Mouse (Mus musculus) lung, embryonic 15.5 days (tissue): ENCODE results near the gene Mcts2. TPM values are rescaled to one million over a fixed set of nuclear protein-coding genes. Genes with fewer than 3 reads are reported as not detected.

Source experiments
- ATAC-seq: fragments of 200-750 bp; cut with Nextera tagmentation; 2 replicates; pipeline ENCODE4 v1.8.0; 2017; ENCODE audit warnings: moderate number of reproducible peaks, borderline replicate concordance; ENCODE audit not compliant: low FRiP score, low TSS enrichment; ENCODE audit errors: extremely low read depth
- H3K27ac ChIP-seq: fragments of 300-500 bp; sonication (generic); 2 replicates; pipeline ENCODE4 v1.5.1; 2015; ENCODE audit warnings: moderate library complexity, mild to moderate bottlenecking, inconsistent platforms
- H3K27me3 ChIP-seq: fragments of 300-500 bp; sonication (generic); 2 replicates; pipeline ENCODE4 v1.6.1; 2015; ENCODE audit warnings: inconsistent platforms
- H3K36me3 ChIP-seq: fragments of 300-500 bp; sonication (generic); 2 replicates; pipeline ENCODE4 v1.6.1; 2015; ENCODE audit warnings: inconsistent platforms
- H3K4me1 ChIP-seq: fragments of 300-500 bp; sonication (generic); 2 replicates; pipeline ENCODE4 v1.6.1; 2015; ENCODE audit warnings: inconsistent platforms
- H3K4me2 ChIP-seq: fragments of 300-500 bp; sonication (generic); 2 replicates; pipeline ENCODE4 v1.6.1; 2015; ENCODE audit warnings: inconsistent platforms, mild to moderate bottlenecking, moderate library complexity
- H3K4me3 ChIP-seq: fragments of 300-500 bp; sonication (generic); 2 replicates; pipeline ENCODE4 v1.5.1; 2015; ENCODE audit warnings: mild to moderate bottlenecking, inconsistent platforms
- H3K9ac ChIP-seq: fragments of 300-500 bp; sonication (generic); 2 replicates; pipeline ENCODE4 v1.6.1; 2015; ENCODE audit warnings: inconsistent platforms
- H3K9me3 ChIP-seq: fragments of 300-500 bp; sonication (generic); 2 replicates; pipeline ENCODE4 v1.6.1; 2016; ENCODE audit warnings: inconsistent platforms
- WGBS: fragments of 180-500 bp; shearing (Covaris S2); methylation state at CpG from one replicate; pipeline ENCODE4 v1.1.7; 2015; 5-methylcytosine and 5-hydroxymethylcytosine counted together
- polyA plus RNA-seq: library from polyadenylated mRNA; unstranded; fragments of >200 nt; fragmentation: Nextera tagmentation; extraction: Ambion mirVana; gene quantifications from 2 replicates; pipeline ENCODE4 v1.2.1, GENCODE M21; 2015

Mcts2 gene
- polyA plus RNA-seq, 1 experiment from 2014 or later, result 27.1 TPM

GRCm38 (mm10) chr2:152705993-152706571, 19.2 kb downstream of the Mcts2 start:
- peak; percentile 66 for ATAC-seq
- Histone ChIP-seq H3K4me2 (0 out of 2 replicates have a peak overlapping the region, but pooled peaks have one; percentile 1), H3K9ac (0 out of 2 replicates have a peak overlapping the region, but pooled peaks have one; percentile 8), H3K4me1 (peaks cover 34% of the 10 kb centered on the region), H3K27ac (peak overlapping the region; percentile 88), H3K4me3 (no peak overlapping the region), H3K36me3 (peaks cover 48% of the 10 kb centered on the region), H3K27me3 (no peaks in the 10 kb centered on the region), H3K9me3 (no peaks in the 10 kb centered on the region)
- WGBS, result 50% methylated on average over 22 of the region's 22 CpGs

- peaks cover 34% of the 10 kb centered on the region for H3K4me1 ChIP-seq
- H3K36me3 ChIP-seq, result peaks cover 38% of the 10 kb centered on the region
- no peaks in the 10 kb centered on the region for H3K27me3 ChIP-seq
- no peaks in the 10 kb centered on the region for H3K9me3 ChIP-seq
- peak; percentile 1; the same call in 1 of the 2 replicates for ATAC-seq
- peak overlapping the region; percentile 31 for H3K9ac ChIP-seq
- peak overlapping the region; percentile 60 for H3K4me2 ChIP-seq
- peak overlapping the region; percentile 36 for H3K4me3 ChIP-seq
- WGBS, result 18% methylated on average over 7 of the region's 7 CpGs
- H3K27ac ChIP-seq, result peak overlapping the region; percentile 88
These were observed 20.4 kb downstream of the Mcts2 start for GRCm38 (mm10) chr2:152707186-152707585.

- peak; percentile 93 for ATAC-seq
- Histone ChIP-seq H3K27me3 (no peaks in the 10 kb centered on the region), H3K36me3 (peaks cover 33% of the 10 kb centered on the region), H3K27ac (peak overlapping the region; percentile 88), H3K4me2 (peak overlapping the region; percentile 60), H3K4me1 (peaks cover 34% of the 10 kb centered on the region), H3K4me3 (peak overlapping the region; percentile 36), H3K9ac (peak overlapping the region; percentile 31), H3K9me3 (no peaks in the 10 kb centered on the region)
- WGBS, result 2% methylated on average over 31 of the region's 31 CpGs
These were observed 20.8 kb downstream of the Mcts2 start for GRCm38 (mm10) chr2:152707627-152708026.

- H3K4me2 ChIP-seq, result no peak overlapping the region
- H3K9ac ChIP-seq, result no peak overlapping the region
- H3K27me3 ChIP-seq, result no peaks in the 10 kb centered on the region
- ATAC-seq, result no peak
- 79% methylated on average over 5 of the region's 5 CpGs for WGBS
- no peak overlapping the region for H3K27ac ChIP-seq
- H3K4me1 ChIP-seq, result peaks cover 34% of the 10 kb centered on the region
- H3K9me3 ChIP-seq, result no peaks in the 10 kb centered on the region
- H3K36me3 ChIP-seq, result peaks cover 19% of the 10 kb centered on the region
- H3K4me3 ChIP-seq, result no peak overlapping the region
These were observed 22.2 kb downstream of the Mcts2 start for GRCm38 (mm10) chr2:152709066-152709465.

GRCm38 (mm10) chr2:152716241-152716772, 29.5 kb downstream of the Mcts2 start:
- H3K4me3 ChIP-seq, result no peak overlapping the region
- H3K36me3 ChIP-seq, result no peaks in the 10 kb centered on the region
- H3K4me2 ChIP-seq, result no peak overlapping the region
- H3K27ac ChIP-seq, result peak overlapping the region; percentile 18; the same call in 1 of the 2 replicates
- H3K4me1 ChIP-seq, result peaks cover 10% of the 10 kb centered on the region; the same call in 1 of the 2 replicates
- H3K27me3 ChIP-seq, result no peaks in the 10 kb centered on the region
- 34% methylated on average over 6 of the region's 6 CpGs for WGBS
- no peak overlapping the region for H3K9ac ChIP-seq
- ATAC-seq, result 0 out of 2 replicates have a peak, but pooled peaks have one; percentile 56
- H3K9me3 ChIP-seq, result no peaks in the 10 kb centered on the region

GRCm38 (mm10) chr2:152717652-152718051, 30.8 kb downstream of the Mcts2 start:
- no peak overlapping the region for H3K9ac ChIP-seq
- no peaks in the 10 kb centered on the region for H3K9me3 ChIP-seq
- no peaks in the 10 kb centered on the region for H3K27me3 ChIP-seq
- H3K4me3 ChIP-seq, result no peak overlapping the region
- H3K36me3 ChIP-seq, result no peaks in the 10 kb centered on the region
- H3K4me1 ChIP-seq, result peaks cover 10% of the 10 kb centered on the region; the same call in 1 of the 2 replicates
- no peak for ATAC-seq
- WGBS, result 62% methylated on average over 11 of the region's 11 CpGs
- H3K4me2 ChIP-seq, result no peak overlapping the region
- no peak overlapping the region for H3K27ac ChIP-seq

DNA sequence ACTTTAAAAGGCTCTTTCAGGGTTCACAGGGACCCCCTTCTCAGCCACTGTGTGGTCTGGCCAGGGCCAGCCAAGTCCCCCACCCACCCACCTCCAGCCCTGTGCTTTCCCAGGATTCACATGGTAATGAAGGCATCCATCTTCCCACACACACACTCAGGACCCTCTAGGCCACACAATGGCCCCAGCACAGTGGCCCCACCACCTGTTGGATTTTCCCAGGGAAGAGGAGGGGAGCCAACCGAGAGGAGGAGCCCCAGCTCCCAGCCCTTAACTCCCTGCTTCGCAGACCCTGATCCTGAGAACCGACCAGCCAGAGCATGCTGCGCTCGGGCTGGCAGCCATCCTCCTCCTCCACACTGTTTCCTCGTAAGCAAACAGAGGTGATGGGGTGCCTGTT, 31.2 kb downstream of the Mcts2 start:
- 31% methylated on average over 6 of the region's 6 CpGs for WGBS
- H3K27ac ChIP-seq, result no peak overlapping the region
- no peak for ATAC-seq

GRCm38 (mm10) chr2:152723651-152724331, 37.0 kb downstream of the Mcts2 start:
- peaks cover 49% of the 10 kb centered on the region for H3K4me1 ChIP-seq
- H3K4me3 ChIP-seq, result peak overlapping the region; percentile 38
- H3K9ac ChIP-seq, result peak overlapping the region; percentile 43
- H3K4me2 ChIP-seq, result peak overlapping the region; percentile 71
- no peaks in the 10 kb centered on the region for H3K36me3 ChIP-seq
- ATAC-seq, result peak; percentile 46; the same call in 1 of the 2 replicates
- 4% methylated on average over 37 of the region's 37 CpGs for whole genome bisulfite sequencing
- H3K27me3 ChIP-seq, result 0 out of 2 replicates have a peak, but pooled peaks cover 4% of the 10 kb centered on the region
- H3K9me3 ChIP-seq, result no peaks in the 10 kb centered on the region
- H3K27ac ChIP-seq, result peak overlapping the region; percentile 52

More for the DNA sequence above, 31.2 kb downstream of the Mcts2 start:
- Histone ChIP-seq H3K27me3 (0 out of 2 replicates have a peak, but pooled peaks cover 2% of the 10 kb centered on the region), H3K9ac (no peak overlapping the region), H3K4me1 (peaks cover 10% of the 10 kb centered on the region; the same call in 1 of the 2 replicates), H3K4me2 (no peak overlapping the region), H3K9me3 (no peaks in the 10 kb centered on the region), H3K4me3 (no peak overlapping the region), H3K36me3 (no peaks in the 10 kb centered on the region)

GRCm38 (mm10) chr2:152724332-152724723, 37.5 kb downstream of the Mcts2 start:
- ATAC-seq, result no peak
- Histone ChIP-seq H3K36me3 (no peaks in the 10 kb centered on the region), H3K4me2 (peak overlapping the region; percentile 71), H3K4me1 (peaks cover 55% of the 10 kb centered on the region), H3K27ac (peak overlapping the region; percentile 52), H3K27me3 (0 out of 2 replicates have a peak, but pooled peaks cover 4% of the 10 kb centered on the region), H3K9me3 (no peaks in the 10 kb centered on the region), H3K9ac (peak overlapping the region; percentile 43; the same call in 1 of the 2 replicates), H3K4me3 (peak overlapping the region; percentile 38; the same call in 1 of the 2 replicates)
- WGBS, result 55% methylated on average over 3 of the region's 3 CpGs

DNA sequence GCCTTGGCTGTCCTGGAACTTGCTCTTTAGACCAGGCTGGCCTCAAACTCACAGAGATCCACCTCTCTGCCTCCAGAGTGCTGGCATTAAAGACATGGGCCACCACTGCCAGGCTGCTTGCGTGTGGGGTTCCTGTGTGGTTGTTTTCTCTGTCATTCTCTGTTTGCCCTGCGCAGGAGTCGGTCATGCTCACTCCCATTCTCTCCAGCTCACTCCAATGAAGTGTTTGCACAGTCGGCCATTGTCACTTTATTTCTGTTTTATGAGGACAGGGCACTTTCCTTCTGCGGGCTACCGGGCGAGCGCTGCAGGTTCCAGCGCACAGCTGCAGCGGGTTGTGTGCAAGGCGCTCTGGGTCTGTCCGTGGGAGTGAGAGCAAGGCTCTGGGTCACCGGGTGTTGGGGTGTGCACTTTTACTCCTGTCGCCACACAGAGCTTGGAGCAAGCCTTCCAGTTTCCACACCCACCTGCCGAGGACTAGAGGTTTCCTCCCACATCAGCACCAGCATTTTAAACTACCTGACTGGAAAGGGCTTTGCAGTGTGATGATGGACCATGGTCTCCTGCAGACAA, 38.4 kb downstream of the Mcts2 start:
- peak overlapping the region; percentile 59 for H3K27ac ChIP-seq

DNA sequence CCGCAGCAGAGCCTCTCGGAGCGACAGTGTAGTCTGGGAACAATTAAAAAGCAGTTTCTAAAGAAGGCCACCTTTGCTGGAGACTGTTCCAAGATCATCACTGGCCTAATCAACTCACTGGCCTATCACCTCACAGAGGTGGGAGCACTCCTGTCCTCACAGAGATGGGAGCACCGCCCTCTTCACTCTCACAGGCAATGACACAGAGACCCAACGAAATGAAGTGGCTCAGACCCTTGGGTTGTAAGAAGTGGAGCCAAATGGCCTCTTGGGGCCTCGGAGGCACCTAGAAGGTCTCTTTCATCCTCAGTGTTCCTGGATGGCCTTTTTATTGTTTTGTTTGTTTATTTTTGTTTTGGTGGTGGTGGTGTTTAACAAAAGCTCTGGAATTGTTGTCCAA, 39.4 kb downstream of the Mcts2 start:
- WGBS, result 79% methylated on average over 6 of the region's 6 CpGs
- peak overlapping the region; percentile 83 for H3K27ac ChIP-seq
- H3K27me3 ChIP-seq, result 0 out of 2 replicates have a peak, but pooled peaks cover 4% of the 10 kb centered on the region

More for the DNA sequence above, 38.4 kb downstream of the Mcts2 start:
- Histone ChIP-seq H3K27me3 (0 out of 2 replicates have a peak, but pooled peaks cover 4% of the 10 kb centered on the region), H3K36me3 (no peaks in the 10 kb centered on the region), H3K9ac (no peak overlapping the region), H3K4me3 (no peak overlapping the region), H3K4me2 (peak overlapping the region; percentile 24), H3K9me3 (no peaks in the 10 kb centered on the region), H3K4me1 (peaks cover 64% of the 10 kb centered on the region)
- 53% methylated on average over 15 of the region's 15 CpGs for WGBS
- ATAC-seq, result no peak

More for the DNA sequence above, 39.4 kb downstream of the Mcts2 start:
- Histone ChIP-seq H3K4me3 (no peak overlapping the region), H3K9me3 (no peaks in the 10 kb centered on the region), H3K4me2 (no peak overlapping the region), H3K4me1 (peaks cover 67% of the 10 kb centered on the region), H3K9ac (no peak overlapping the region), H3K36me3 (no peaks in the 10 kb centered on the region)
- no peak for ATAC-seq
